Mouse (Mus musculus) liver, embryonic 12.5 days (tissue): Measurements from ENCODE around the gene Trim66. TPM values are rescaled to one million over a fixed set of nuclear protein-coding genes. Genes with fewer than 3 reads are reported as not detected.

Source experiments
- ATAC-seq: fragments of 200-750 bp; cut with Nextera tagmentation; 2 replicates; pipeline ENCODE4 v1.8.0; 2017; ENCODE audit warnings: moderate number of reproducible peaks, mild to moderate bottlenecking, moderate library complexity
- H3K27ac ChIP-seq: fragments of 300-500 bp; sonication (generic); 2 replicates; pipeline ENCODE4 v1.5.1; 2016; ENCODE audit warnings: mild to moderate bottlenecking
- H3K27me3 ChIP-seq: fragments of 300-500 bp; sonication (generic); replicated peaks from 2 replicates; pipeline ENCODE4 v1.6.1; 2016; ENCODE audit warnings: mild to moderate bottlenecking, moderate library complexity
- H3K36me3 ChIP-seq: fragments of 300-500 bp; sonication (generic); 2 replicates; pipeline ENCODE4 v1.6.1; 2016; ENCODE audit warnings: mild to moderate bottlenecking, moderate library complexity
- H3K4me1 ChIP-seq: fragments of 300-500 bp; sonication (generic); 2 replicates; pipeline ENCODE4 v1.6.1; 2016
- H3K4me2 ChIP-seq: fragments of 300-500 bp; sonication (generic); 2 replicates; pipeline ENCODE4 v1.6.1; 2016; ENCODE audit warnings: mild to moderate bottlenecking, moderate library complexity
- H3K4me3 ChIP-seq: fragments of 300-500 bp; sonication (generic); 2 replicates; pipeline ENCODE4 v1.5.1; 2016; ENCODE audit warnings: mild to moderate bottlenecking, moderate library complexity
- H3K9ac ChIP-seq: fragments of 300-500 bp; sonication (generic); 2 replicates; pipeline ENCODE4 v1.6.1; 2016; ENCODE audit warnings: mild to moderate bottlenecking, moderate library complexity
- H3K9me3 ChIP-seq: fragments of 300-500 bp; sonication (generic); replicated peaks from 2 replicates; pipeline ENCODE4 v1.6.1; 2016; ENCODE audit warnings: mild to moderate bottlenecking, moderate library complexity
- WGBS: fragments of 180-500 bp; shearing (Covaris S2); methylation state at CpG from one replicate; pipeline ENCODE4 v1.1.7; 2016; ENCODE audit not compliant: insufficient replicate concordance; 5-methylcytosine and 5-hydroxymethylcytosine counted together
- polyA plus RNA-seq: library from polyadenylated mRNA; unstranded; fragments of >200 nt; fragmentation: Nextera tagmentation; extraction: Ambion mirVana; gene quantifications from 2 replicates; pipeline ENCODE4 v1.2.1, GENCODE M21; 2016

Trim66 gene
- polyA plus RNA-seq, 1 experiment from 2014 or later = 0.04 TPM

DNA sequence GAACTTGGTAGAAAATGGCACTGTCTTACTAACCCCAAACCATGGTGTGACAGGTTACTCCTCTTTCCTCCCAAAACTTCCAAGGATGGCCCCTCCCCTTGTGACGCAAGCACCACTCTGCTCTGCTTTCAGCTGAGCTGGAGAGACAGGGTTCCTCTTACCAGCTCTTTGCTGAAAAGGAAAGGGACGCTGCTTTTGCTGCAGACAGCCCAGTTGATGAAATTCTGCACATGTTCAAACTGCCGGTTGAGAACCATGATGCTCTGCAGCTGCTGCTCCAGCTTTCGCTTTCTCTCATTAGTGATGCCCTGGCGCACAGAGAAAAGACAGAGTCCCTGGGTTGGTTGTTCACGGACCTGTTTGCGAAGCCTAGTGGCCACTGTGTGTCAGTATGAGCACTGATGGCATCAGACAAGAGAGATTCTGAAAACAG, 27.2 kb downstream of the Trim66 start:
- Histone ChIP-seq H3K4me3 (no peak overlapping the region), H3K27ac (no peak overlapping the region), H3K36me3 (no peaks in the 10 kb centered on the region), H3K27me3 (no peaks in the 10 kb centered on the region), H3K9me3 (no peaks in the 10 kb centered on the region), H3K4me1 (no peaks in the 10 kb centered on the region), H3K4me2 (no peak overlapping the region), H3K9ac (no peak overlapping the region)
- no peak for ATAC-seq
- WGBS = 49% methylated on average over 7 of the region's 7 CpGs

DNA sequence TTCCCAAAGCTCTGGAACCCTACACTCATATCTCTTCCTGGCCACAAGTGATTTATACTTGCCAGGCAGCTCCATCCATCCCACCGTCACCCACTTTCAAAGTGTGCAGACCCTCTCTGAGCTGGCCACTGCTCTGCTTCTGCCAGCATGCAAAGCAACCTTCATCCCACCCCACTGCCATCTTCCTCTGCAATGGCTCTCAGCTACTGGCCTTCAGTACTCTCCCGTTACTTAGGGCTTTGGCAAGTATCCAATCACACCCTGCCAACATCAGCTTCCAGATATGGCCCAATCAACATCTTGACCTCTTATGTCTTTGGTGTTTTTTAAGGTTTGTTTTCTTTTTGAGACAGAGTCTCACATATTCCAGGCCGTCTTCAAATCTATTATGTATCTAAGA, 30.0 kb downstream of the Trim66 start:
- Histone ChIP-seq H3K4me1 (no peaks in the 10 kb centered on the region), H3K4me3 (no peak overlapping the region), H3K9ac (no peak overlapping the region), H3K27me3 (no peaks in the 10 kb centered on the region), H3K27ac (no peak overlapping the region), H3K4me2 (no peak overlapping the region), H3K36me3 (no peaks in the 10 kb centered on the region), H3K9me3 (no peaks in the 10 kb centered on the region)
- WGBS = 71% methylated on average over 3 of the region's 3 CpGs
- no peak for ATAC-seq

DNA sequence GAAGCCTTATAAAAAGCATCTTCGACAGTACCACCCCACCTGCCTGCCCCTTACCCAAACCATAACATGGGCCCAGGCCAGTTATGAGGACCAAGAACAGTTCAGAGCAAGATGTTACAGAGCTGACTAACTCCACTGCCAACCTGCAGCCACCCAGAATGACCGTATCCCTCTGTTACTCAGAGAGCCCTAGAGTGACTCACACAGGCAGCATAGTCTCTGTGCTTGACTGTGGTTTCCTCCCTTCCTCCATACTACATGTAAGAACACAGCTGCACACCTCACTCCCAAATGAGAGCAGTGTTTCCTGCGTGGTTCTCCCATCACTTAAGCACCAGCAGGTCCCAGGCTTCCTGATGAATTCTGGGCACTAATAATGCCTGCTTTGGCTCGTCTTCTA, 37.2 kb downstream of the Trim66 start:
- no peaks in the 10 kb centered on the region for H3K4me1 ChIP-seq

DNA sequence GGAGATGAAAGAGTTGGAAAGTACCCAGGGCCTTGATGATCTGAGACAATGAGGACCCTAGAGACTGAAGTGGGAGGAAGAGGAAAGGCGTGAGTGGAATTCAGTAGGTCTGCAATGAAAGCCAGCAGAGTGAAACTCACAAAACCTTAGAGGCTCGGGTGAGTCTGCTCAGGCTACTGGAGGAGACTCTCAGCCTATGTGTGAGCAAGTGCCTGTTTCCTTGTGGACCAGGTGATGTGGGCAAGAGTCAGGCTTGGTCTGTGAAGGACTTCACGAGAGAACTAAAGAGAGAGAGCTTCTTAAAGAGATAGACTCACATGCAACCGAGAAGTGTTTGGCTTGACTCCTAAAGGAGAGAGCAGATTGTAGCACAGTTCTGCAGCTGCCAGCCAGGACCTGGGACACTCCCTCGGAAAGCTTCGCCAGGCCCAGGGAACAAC, 39.7 kb downstream of the Trim66 start:
- Histone ChIP-seq H3K9me3 (no peaks in the 10 kb centered on the region), H3K27ac (no peak overlapping the region), H3K4me3 (no peak overlapping the region), H3K9ac (no peak overlapping the region), H3K4me1 (no peaks in the 10 kb centered on the region), H3K4me2 (no peak overlapping the region), H3K36me3 (no peaks in the 10 kb centered on the region), H3K27me3 (no peaks in the 10 kb centered on the region)
- 50% methylated on average over 6 of the region's 6 CpGs for WGBS
- ATAC-seq = no peak

More for the DNA sequence above, 37.2 kb downstream of the Trim66 start:
- Histone ChIP-seq H3K36me3 (no peaks in the 10 kb centered on the region), H3K27ac (no peak overlapping the region), H3K4me3 (no peak overlapping the region), H3K9ac (no peak overlapping the region), H3K9me3 (no peaks in the 10 kb centered on the region), H3K4me2 (no peak overlapping the region), H3K27me3 (no peaks in the 10 kb centered on the region)
- ATAC-seq = no peak
- WGBS = 40% methylated on average over 4 of the region's 4 CpGs

DNA sequence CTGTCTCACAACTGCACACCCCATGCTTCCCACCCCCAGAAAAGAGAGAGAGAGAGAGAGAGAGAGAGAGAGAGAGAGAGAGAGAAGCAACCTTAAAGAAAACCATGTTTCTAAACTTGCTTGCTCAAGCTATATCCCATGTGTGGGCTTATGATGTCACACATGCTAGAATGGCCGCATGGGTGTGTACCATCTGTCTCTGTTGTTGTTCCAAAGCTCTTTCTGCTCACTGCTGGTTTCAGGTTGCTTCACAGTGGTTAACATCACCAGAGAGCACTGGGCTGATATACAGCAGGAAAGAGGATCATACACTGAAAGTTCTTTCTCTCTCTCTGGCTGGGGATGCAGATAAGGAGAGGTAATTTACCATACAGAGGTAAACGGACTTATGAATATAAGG, 40.3 kb downstream of the Trim66 start:
- ATAC-seq = no peak
- no peaks in the 10 kb centered on the region for H3K36me3 ChIP-seq
- 34% methylated on average over 2 of the region's 2 CpGs for WGBS
- H3K9ac ChIP-seq = no peak overlapping the region
- no peaks in the 10 kb centered on the region for H3K27me3 ChIP-seq
- no peak overlapping the region for H3K4me2 ChIP-seq
- H3K9me3 ChIP-seq = no peaks in the 10 kb centered on the region
- no peak overlapping the region for H3K4me3 ChIP-seq
- no peak overlapping the region for H3K27ac ChIP-seq
- H3K4me1 ChIP-seq = no peaks in the 10 kb centered on the region

DNA sequence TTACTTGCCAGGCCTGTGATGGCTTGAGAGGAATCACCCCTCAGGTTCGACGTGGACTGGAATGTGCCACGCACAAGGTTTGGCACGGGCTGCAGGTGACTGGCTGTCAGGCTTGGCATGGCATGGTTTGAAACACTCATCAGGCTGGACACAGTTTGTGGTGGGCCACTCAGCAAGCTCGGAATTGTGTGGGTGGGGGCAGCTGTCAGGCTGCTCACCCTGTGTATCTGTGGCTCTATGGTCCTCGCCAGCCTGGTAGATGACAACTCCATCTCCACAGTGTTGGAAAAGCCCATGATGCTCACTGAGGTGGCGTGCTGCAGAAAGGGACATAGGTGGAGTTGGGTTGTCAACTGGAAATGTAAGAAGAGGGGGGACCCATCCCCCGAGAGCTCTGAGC, 47.2 kb downstream of the Trim66 start:
- H3K4me2 ChIP-seq = no peak overlapping the region
- H3K4me3 ChIP-seq = no peak overlapping the region
- H3K4me1 ChIP-seq = no peaks in the 10 kb centered on the region
- no peak overlapping the region for H3K9ac ChIP-seq
- no peaks in the 10 kb centered on the region for H3K27me3 ChIP-seq
- ATAC-seq = no peak
- no peak overlapping the region for H3K27ac ChIP-seq
- 80% methylated on average over 8 of the region's 8 CpGs for WGBS
- no peaks in the 10 kb centered on the region for H3K36me3 ChIP-seq
- no peaks in the 10 kb centered on the region for H3K9me3 ChIP-seq

DNA sequence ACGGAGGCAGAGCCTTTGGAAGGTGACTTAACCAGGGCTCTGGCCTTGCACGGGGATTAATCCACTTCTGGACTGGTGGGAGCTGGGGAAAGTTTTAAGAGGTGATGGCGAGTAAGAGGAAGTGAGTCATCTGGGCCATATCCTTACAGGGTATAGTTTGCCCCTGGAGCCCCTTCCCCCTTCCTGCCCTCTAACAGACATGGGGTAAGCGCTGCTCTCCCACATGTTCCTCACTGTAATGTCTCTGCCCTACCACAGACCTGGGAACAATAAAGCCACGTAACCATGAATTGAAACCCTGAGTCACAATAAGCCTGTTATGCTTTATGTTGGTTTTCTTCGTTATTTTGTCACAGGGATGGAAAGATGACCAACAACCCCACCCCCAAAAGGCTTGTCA, 51.4 kb downstream of the Trim66 start:
- WGBS = 31% methylated on average over 6 of the region's 6 CpGs
- Histone ChIP-seq H3K4me2 (no peak overlapping the region), H3K36me3 (no peaks in the 10 kb centered on the region), H3K9ac (no peak overlapping the region), H3K27me3 (no peaks in the 10 kb centered on the region), H3K4me1 (no peaks in the 10 kb centered on the region), H3K9me3 (no peaks in the 10 kb centered on the region), H3K4me3 (no peak overlapping the region), H3K27ac (no peak overlapping the region)
- no peak; the same call in 1 of the 2 replicates for ATAC-seq

DNA sequence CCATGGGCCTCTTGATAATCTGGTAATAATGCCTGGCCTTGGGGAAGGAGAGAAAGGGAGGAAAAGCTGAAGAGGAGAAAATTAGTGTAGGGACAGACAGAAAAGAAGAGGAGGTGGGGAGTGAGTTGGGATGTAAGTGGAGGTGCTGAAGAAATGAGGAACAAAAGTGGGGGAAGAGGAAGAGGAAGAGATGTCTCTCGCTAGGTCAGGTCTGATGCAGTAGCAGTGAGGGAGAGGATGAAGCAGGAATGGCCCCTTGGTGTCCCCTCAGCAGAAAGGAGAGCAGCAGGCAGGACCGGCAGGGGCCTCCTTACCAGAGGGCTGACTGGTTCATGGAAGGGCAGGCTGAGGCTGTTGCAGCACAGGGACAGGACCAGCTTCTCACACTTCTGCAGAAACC, 52.2 kb downstream of the Trim66 start:
- 20% methylated on average over 2 of the region's 2 CpGs for WGBS
- Histone ChIP-seq H3K4me3 (no peak overlapping the region), H3K9me3 (no peaks in the 10 kb centered on the region), H3K4me1 (no peaks in the 10 kb centered on the region), H3K27ac (no peak overlapping the region), H3K9ac (no peak overlapping the region), H3K4me2 (no peak overlapping the region), H3K27me3 (no peaks in the 10 kb centered on the region), H3K36me3 (no peaks in the 10 kb centered on the region)
- no peak for ATAC-seq

DNA sequence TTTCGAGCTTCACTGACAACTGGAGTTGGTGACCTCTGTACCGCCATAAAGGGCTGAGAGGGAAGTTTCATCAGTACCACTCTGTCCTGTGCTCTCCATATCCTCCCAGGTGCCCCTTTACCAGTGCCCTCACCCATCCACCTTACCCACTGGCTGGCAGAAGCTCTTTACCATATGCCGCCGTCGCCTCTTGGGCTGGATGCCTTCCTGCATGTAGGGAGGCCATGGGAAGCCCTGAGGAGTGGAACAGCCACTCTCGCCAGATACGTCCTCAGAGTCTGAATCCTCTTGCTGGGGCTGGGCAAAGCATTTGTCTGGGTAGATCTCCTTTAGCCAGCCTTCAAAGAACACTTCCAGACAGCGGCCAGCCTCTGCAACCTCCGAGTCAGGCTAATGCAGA, 53.1 kb downstream of the Trim66 start:
- Histone ChIP-seq H3K4me2 (no peak overlapping the region), H3K27me3 (no peaks in the 10 kb centered on the region), H3K9me3 (no peaks in the 10 kb centered on the region), H3K4me3 (no peak overlapping the region), H3K36me3 (no peaks in the 10 kb centered on the region), H3K4me1 (no peaks in the 10 kb centered on the region), H3K9ac (no peak overlapping the region), H3K27ac (no peak overlapping the region)
- ATAC-seq = no peak
- 73% methylated on average over 9 of the region's 9 CpGs for WGBS

DNA sequence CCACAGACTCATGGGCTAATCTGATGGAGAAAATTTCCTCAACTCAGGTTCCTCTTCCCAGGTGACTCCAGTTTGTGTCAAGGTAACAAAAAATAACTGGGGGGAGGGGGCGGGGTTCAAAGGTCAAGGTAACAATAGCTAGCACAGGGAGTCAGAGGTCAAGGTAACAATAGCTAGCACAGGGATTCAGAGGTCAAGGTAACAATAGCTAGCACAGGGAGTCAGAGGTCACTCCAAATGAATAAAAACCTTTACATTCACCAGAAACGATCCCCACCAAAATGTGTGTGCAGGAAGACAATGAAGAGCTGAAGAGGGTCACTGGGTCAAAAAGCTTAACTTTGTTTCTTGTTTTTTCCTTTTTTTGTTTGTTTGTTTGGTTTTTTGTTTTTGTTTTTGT, 59.9 kb downstream of the Trim66 start:
- Histone ChIP-seq H3K36me3 (no peaks in the 10 kb centered on the region), H3K27ac (no peak overlapping the region), H3K9ac (no peak overlapping the region), H3K9me3 (no peaks in the 10 kb centered on the region), H3K4me1 (no peaks in the 10 kb centered on the region), H3K4me2 (no peak overlapping the region), H3K4me3 (no peak overlapping the region), H3K27me3 (no peaks in the 10 kb centered on the region)
- WGBS = 69% methylated on average over 2 of the region's 2 CpGs
- ATAC-seq = no peak

DNA sequence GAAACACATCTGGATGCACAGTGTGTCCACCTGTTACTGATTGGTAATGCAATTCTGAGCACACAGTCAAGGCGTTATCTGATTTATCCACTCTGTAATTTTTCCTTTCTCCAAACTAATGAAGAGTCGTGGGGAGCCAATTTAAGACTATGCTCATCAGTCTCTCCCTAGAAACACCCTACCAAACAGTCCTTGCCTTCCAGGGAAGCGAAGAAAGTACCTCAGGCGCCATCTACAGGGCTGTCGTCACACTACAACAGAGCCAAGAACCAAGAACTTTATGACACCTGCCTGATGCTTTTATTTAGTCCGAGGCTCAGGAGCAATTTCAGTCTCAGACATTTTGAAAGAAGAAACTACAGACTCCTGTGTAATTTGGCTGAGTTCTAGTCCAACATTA, 62.9 kb downstream of the Trim66 start:
- WGBS = 11% methylated on average over 6 of the region's 6 CpGs
- no peak for ATAC-seq
- Histone ChIP-seq H3K9me3 (no peaks in the 10 kb centered on the region), H3K9ac (no peak overlapping the region), H3K27me3 (peaks cover 14% of the 10 kb centered on the region), H3K4me2 (no peak overlapping the region), H3K36me3 (no peaks in the 10 kb centered on the region), H3K4me3 (no peak overlapping the region), H3K4me1 (no peaks in the 10 kb centered on the region), H3K27ac (no peak overlapping the region)

DNA sequence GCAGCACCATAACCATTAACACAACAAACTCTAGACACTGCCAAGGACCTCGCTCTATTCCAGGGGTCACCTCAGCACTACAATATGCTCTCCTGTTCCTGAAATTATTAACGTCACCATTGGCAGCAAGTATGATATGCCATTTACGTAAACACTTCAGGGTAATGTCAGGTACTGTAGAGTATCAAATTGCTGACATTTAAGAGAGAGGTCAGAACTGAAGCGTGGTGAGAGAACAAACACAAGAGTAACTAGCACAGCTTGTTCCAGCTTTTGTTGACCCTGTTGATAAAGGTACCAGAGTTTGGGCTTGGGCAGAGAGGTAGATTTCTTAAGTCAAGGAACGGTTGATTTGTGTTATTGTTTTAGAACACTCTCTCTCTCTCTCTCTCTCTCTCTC, 65.2 kb downstream of the Trim66 start:
- H3K9me3 ChIP-seq = no peaks in the 10 kb centered on the region
- no peak for ATAC-seq
- WGBS = 63% methylated on average over 5 of the region's 5 CpGs

DNA sequence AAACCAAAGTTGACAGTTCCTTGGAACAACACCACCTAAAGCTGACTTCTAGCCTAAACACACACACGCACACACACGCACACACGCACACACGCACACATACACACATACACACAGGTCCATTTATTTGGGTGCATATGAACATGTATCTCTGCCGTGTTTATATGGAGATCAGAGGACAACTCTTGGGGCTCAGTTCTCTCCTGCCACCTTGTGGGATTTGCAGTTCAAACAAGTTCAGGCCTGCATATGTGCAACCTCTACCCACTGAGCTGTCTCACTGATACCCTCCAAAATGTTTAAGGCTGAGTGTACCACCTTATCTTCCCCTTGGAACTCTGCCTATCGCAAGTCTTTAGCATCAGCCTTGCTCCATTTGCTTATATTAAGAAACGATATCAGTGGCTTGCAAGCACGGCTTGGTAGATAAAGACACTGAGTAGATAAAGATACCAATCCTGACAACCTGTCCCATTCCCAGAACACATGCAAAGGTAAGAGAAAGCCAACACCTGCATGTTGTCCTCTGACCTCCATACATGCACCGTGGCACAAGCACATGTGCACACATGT, 67.2 kb downstream of the Trim66 start:
- no peak overlapping the region for H3K27ac ChIP-seq
- H3K9ac ChIP-seq = no peak overlapping the region
- no peak overlapping the region for H3K4me2 ChIP-seq
- no peaks in the 10 kb centered on the region for H3K9me3 ChIP-seq
- peaks cover 50% of the 10 kb centered on the region for H3K27me3 ChIP-seq
- WGBS = 74% methylated on average over 9 of the region's 9 CpGs
- H3K4me3 ChIP-seq = no peak overlapping the region
- no peaks in the 10 kb centered on the region for H3K36me3 ChIP-seq
- H3K4me1 ChIP-seq = peaks cover 10% of the 10 kb centered on the region; the same call in 1 of the 2 replicates
- ATAC-seq = no peak

More for the DNA sequence above, 65.2 kb downstream of the Trim66 start:
- H3K27me3 ChIP-seq = peaks cover 36% of the 10 kb centered on the region
- H3K27ac ChIP-seq = no peak overlapping the region
- no peak overlapping the region for H3K9ac ChIP-seq
- H3K4me3 ChIP-seq = no peak overlapping the region
- H3K36me3 ChIP-seq = no peaks in the 10 kb centered on the region
- H3K4me1 ChIP-seq = peaks cover 10% of the 10 kb centered on the region; the same call in 1 of the 2 replicates
- no peak overlapping the region for H3K4me2 ChIP-seq
